Mouse (Mus musculus): ENCODE data around the gene 2310003L06Rik. TPM values are rescaled to one million over a fixed set of nuclear protein-coding genes. Genes with fewer than 3 reads are reported as not detected.
A peak's percentile ranks its signal among the peaks of the same experiment; 100 is the strongest.

2310003L06Rik gene
- polyA plus RNA-seq (2016; fragmentation: Nextera tagmentation; extraction: Ambion mirVana), result not detected in 2 replicates

DNA sequence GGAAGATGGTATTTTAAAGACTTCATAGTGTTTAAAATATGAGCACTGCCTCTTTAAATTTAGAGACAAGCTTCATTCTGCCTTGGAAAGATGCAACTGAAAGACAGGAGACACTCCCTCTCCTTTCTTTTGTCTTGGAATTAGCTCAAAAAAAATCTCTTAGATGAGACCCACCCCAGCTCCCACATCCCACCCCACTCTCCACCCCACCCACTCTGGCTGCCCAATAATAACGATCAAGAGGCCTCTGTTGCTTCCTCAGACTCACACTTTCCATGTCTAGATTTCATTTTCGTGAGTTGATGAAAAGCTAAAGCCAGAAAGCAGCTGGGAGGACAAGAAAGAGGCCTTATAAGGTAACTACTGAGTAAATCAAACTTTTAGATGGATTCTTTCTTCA is at the start of gene 2310003L06Rik, which contains the start of gene Gm28434:
Gene 2310003L06Rik (plus strand): TSS at position 259 of the 400 bp plus-strand sequence.
Gene Gm28434 (plus strand): TSS at position 317 of the 400 bp plus-strand sequence.
- Histone ChIP-seq H3K27me3 (replicated peaks; ENCODE audit: low read depth, poor library complexity, severe bottlenecking) (no peaks in the 10 kb centered on the region), H3K9me3 (no peaks in the 10 kb centered on the region), H3K4me1 (no peaks in the 10 kb centered on the region), H3K36me3 (replicated peaks) (no peaks in the 10 kb centered on the region), H3K4me3 (no peak within 1 kb of the TSS), H3K27ac (replicated peaks) (no peak within 1 kb of the TSS)
- DNase-seq (ENCODE audit: low spot score), result no peak
- 69% methylated on average over 2 of the region's 2 CpGs for WGBS

DNA sequence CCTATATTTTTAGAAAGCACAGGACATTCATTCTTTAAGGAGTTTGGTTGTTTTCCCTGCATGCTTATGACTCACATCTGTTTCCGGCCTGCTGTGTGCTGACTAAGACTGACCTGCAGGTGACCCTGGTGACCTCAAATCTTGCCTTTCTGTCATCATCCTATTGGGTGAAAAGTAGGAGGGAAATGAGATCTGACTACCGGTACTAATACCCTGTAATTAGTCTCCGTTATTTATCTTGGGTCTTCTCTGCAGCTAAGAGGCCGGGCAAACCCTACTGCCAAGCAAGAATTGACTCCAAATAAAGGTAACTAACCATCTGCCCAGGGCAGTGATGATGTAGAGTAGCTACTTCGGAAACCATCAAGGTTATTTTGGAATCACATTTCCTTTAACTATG is 43.9 kb upstream of the 2310003L06Rik start, which contains the start of gene Csn3:
Gene Csn3 (plus strand): TSS at position 208 of the 400 bp plus-strand sequence.
- peaks cover 21% of the 10 kb centered on the region for H3K4me1 ChIP-seq
- WGBS, result 14% methylated on average over 5 of the region's 5 CpGs
- H3K4me3 ChIP-seq, result no peak within 1 kb of the TSS
- peak; percentile 64 for DNase-seq (ENCODE audit: low spot score)
- H3K9me3 ChIP-seq, result no peaks in the 10 kb centered on the region
- H3K36me3 ChIP-seq (replicated peaks), result no peaks in the 10 kb centered on the region
- no peak within 1 kb of the TSS; the same call in 1 of the 2 replicates for H3K27ac ChIP-seq (replicated peaks)
- H3K27me3 ChIP-seq (replicated peaks; ENCODE audit: low read depth, poor library complexity, severe bottlenecking), result no peaks in the 10 kb centered on the region

DNA sequence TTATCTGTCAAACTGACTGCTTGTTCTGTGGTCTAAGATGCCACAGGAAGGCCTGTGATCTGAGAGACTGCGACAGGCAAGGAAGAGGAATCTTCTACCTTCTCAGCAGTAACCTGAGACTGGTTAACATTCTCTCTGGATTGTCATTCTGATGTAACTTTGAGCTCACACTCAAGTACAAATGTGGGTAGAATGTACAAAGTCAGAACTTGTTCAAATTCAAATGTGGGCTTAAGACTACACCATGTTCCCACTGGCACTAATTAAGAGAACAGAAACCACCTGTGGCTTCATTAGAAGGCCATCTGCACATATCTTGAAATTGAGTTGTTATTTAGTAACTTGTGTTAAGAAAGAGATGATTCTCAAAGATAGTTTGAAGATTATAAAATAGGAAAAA is 37.7 kb upstream of the 2310003L06Rik start:
- Histone ChIP-seq H3K9me3 (no peaks in the 10 kb centered on the region), H3K27me3 (replicated peaks; ENCODE audit: low read depth, poor library complexity, severe bottlenecking) (no peaks in the 10 kb centered on the region), H3K4me1 (no peaks in the 10 kb centered on the region), H3K36me3 (replicated peaks) (no peaks in the 10 kb centered on the region), H3K4me3 (no peak overlapping the region), H3K27ac (replicated peaks) (no peak overlapping the region)
- no peak for DNase-seq (ENCODE audit: low spot score)
- whole genome bisulfite sequencing, result 43% methylated on average over 1 of the region's 1 CpGs

DNA sequence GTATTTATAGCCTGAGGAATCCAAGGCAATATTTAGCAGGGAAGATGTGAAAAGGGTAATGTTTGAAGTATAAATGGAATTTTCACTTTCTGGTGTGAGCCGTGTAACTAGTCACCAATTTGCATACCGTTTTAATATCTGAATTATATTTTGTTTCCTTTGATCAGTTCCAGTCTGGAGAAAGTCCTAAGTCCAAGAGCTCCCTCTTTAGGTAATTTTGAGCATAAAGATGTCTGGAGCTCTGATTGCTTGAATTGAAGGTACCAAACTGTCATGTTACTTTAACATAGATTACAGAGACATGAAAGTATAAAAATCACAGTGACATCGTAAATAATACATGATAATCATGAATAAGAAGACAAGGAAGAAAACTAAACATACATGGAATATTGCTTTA is 28.5 kb upstream of the 2310003L06Rik start:
- H3K36me3 ChIP-seq (replicated peaks), result no peaks in the 10 kb centered on the region
- WGBS, result 52% methylated on average over 3 of the region's 3 CpGs
- no peak for DNase-seq (ENCODE audit: low spot score)
- no peaks in the 10 kb centered on the region for H3K27me3 ChIP-seq (replicated peaks; ENCODE audit: low read depth, poor library complexity, severe bottlenecking)
- no peaks in the 10 kb centered on the region for H3K9me3 ChIP-seq
- no peak overlapping the region for H3K27ac ChIP-seq (replicated peaks)
- H3K4me1 ChIP-seq, result no peaks in the 10 kb centered on the region
- H3K4me3 ChIP-seq, result no peak overlapping the region

DNA sequence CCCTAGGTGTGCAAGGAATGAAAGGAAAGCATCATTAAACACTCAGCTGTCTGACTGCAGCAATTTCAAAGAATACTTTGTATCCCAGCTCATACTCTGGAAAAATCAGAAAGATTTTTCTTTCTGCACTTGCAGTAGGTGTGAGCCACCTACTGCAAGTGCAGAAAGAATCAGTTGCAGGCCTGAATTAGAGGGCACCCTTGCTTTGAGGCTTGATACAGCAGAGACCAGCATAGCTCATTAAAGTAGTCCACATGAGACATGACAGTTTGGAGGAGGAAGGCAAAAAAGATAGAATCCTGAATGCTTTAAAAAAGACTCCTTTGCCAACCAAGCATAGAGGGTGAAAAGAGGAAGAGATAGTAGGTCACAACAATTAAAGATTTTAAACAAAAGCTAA is 26.7 kb upstream of the 2310003L06Rik start:
- Histone ChIP-seq H3K27ac (replicated peaks) (no peak overlapping the region), H3K9me3 (no peaks in the 10 kb centered on the region), H3K4me1 (no peaks in the 10 kb centered on the region), H3K4me3 (no peak overlapping the region), H3K27me3 (replicated peaks; ENCODE audit: low read depth, poor library complexity, severe bottlenecking) (no peaks in the 10 kb centered on the region), H3K36me3 (replicated peaks) (no peaks in the 10 kb centered on the region)
- DNase-seq (ENCODE audit: low spot score), result no peak

DNA sequence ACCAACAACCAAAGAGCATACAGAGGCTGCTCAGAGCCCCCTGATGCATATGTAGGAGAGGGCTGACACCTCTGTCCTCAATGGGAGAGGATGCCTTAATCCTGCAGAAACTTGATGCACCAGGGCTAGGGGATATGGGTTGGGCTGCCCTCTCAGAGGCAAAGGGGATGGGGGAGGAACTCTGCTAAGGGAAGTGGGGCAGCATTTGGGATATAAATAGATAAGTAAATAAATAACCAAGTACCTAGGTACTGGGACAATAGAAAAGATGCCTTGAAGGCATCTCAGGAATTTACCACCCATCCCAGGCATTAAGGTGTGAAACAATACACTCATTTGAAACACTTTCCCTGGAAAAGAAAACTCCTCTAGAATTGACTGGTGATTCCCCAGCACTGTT is 17.4 kb upstream of the 2310003L06Rik start:
- Histone ChIP-seq H3K27me3 (replicated peaks; ENCODE audit: low read depth, poor library complexity, severe bottlenecking) (no peaks in the 10 kb centered on the region), H3K36me3 (replicated peaks) (no peaks in the 10 kb centered on the region), H3K4me1 (no peaks in the 10 kb centered on the region), H3K27ac (replicated peaks) (no peak overlapping the region), H3K4me3 (no peak overlapping the region), H3K9me3 (no peaks in the 10 kb centered on the region)
- DNase-seq (ENCODE audit: low spot score), result no peak

DNA sequence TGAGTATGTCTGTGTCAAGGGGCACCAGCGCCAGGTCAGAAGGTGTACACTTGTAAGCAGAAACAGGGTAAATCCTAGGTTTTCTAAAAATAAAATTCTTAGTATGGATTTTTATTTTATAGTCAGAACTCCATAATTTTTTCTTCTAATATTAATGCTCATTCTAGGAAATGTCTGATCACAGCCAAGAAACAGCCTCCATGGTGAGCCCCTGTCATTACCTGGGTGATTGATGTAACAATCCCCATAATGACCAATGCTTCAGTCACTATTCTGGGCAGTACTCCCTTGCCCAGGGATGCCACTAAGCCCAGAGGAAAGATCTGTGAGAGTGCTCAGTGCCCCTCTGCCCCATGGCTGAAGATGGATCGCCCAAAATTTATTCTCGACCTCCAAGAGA is 9.9 kb downstream of the 2310003L06Rik start, which contains the start of gene Cabs1:
Gene Cabs1 (plus strand): TSS at position 301 of the 400 bp plus-strand sequence.
- no peak within 1 kb of the TSS for H3K27ac ChIP-seq (replicated peaks)
- WGBS, result 92% methylated on average over 3 of the region's 3 CpGs
- H3K36me3 ChIP-seq (replicated peaks), result no peaks in the 10 kb centered on the region
- no peaks in the 10 kb centered on the region for H3K4me1 ChIP-seq
- no peaks in the 10 kb centered on the region for H3K9me3 ChIP-seq
- DNase-seq (ENCODE audit: low spot score), result no peak
- H3K27me3 ChIP-seq (replicated peaks; ENCODE audit: low read depth, poor library complexity, severe bottlenecking), result no peaks in the 10 kb centered on the region
- H3K4me3 ChIP-seq, result no peak within 1 kb of the TSS

DNA sequence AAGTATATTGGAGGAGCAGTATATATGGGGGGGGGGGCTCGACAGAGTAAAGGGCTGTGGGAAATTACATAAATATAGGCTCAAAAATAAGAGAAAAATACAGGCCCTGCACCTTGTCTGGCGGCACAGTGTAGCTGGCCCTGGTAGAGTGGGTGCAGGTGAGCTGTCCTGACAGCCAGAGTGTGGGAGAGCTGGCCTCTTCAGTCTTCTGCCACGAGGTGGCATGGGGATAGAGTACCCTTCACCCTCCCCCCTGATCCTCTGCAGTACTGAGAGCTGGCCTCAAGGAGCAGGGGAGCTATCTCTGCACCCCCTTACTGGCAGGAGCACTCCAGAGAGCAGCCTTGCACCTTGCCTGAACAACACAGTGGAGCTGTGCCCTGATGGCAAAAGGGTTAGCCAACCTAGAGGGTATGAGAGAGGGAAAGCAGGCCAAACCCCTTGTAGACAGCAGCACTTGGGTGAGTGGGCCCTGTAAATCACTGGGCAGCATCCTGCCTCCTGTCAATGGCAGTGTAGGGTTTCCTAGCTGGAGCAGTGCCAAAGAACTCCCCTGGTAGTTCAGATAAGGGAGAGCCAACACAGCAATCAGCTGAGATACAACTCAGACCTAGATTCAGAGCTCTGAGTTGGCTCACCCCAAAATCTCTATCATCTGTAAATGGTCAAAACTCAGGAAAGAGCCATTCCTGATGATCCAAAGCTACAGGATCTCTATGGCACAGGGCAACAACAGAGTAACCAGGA is 13.4 kb downstream of the 2310003L06Rik start:
- Histone ChIP-seq H3K27me3 (replicated peaks; ENCODE audit: low read depth, poor library complexity, severe bottlenecking) (no peaks in the 10 kb centered on the region), H3K36me3 (replicated peaks) (no peaks in the 10 kb centered on the region), H3K4me1 (no peaks in the 10 kb centered on the region), H3K27ac (replicated peaks) (no peak overlapping the region), H3K4me3 (no peak overlapping the region), H3K9me3 (no peaks in the 10 kb centered on the region)
- 63% methylated on average over 3 of the region's 3 CpGs for WGBS
- no peak for DNase-seq (ENCODE audit: low spot score)

DNA sequence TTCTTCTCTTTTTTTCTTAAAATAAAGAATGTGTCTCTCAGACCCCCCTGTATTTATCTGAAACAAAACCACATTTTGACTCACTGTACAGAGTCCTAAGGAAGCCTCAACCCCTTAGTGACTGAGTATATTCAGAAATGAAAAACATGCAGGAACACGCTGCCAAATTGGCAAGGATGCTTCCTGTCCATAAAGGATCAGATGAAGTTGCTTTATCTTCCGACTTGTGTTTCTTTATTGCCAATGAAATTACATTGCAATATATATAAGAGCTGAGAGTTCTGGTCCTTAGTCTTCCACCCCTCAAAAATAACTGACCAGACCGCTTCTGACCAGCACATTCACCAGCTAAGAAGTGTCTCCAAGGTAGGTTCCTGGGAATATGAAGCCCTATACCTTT is 33.0 kb downstream of the 2310003L06Rik start, which contains the start of gene Smr3a:
Gene Smr3a (plus strand): TSS at position 301 of the 400 bp plus-strand sequence.
- no peak within 1 kb of the TSS for H3K27ac ChIP-seq (replicated peaks)
- DNase-seq (ENCODE audit: low spot score), result no peak
- no peaks in the 10 kb centered on the region for H3K4me1 ChIP-seq
- 89% methylated on average over 3 of the region's 3 CpGs for WGBS
- no peaks in the 10 kb centered on the region for H3K36me3 ChIP-seq (replicated peaks)
- no peaks in the 10 kb centered on the region for H3K27me3 ChIP-seq (replicated peaks; ENCODE audit: low read depth, poor library complexity, severe bottlenecking)
- no peak within 1 kb of the TSS for H3K4me3 ChIP-seq
- no peaks in the 10 kb centered on the region for H3K9me3 ChIP-seq

DNA sequence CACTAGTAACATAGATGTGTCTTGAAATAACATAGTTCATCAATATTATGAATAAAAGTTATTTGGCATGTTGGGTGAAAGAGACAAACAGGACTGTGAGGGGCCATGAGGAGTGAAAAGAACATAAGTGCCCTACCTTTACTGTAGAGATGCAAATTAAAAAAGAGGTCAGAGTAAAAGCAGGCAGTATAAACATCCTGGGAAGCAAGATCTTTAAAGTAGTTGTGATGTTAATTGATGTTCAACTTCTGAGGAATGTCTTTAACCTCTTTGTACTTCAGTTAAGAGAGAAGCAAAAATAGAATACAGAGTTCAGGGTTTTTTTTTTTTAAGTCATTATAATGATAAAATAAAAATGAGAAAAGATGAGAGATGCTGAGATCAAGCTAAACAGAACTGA is 36.0 kb downstream of the 2310003L06Rik start:
- H3K4me1 ChIP-seq, result no peaks in the 10 kb centered on the region

More for the DNA sequence above, 36.0 kb downstream of the 2310003L06Rik start:
- H3K27ac ChIP-seq (replicated peaks), result no peak overlapping the region
- H3K27me3 ChIP-seq (replicated peaks; ENCODE audit: low read depth, poor library complexity, severe bottlenecking), result no peaks in the 10 kb centered on the region
- no peaks in the 10 kb centered on the region for H3K36me3 ChIP-seq (replicated peaks)
- H3K4me3 ChIP-seq, result no peak overlapping the region
- no peak for DNase-seq (ENCODE audit: low spot score)
- no peaks in the 10 kb centered on the region for H3K9me3 ChIP-seq

Other genes starting within 250 kb of the 2310003L06Rik start
- gene Csn1s2a, start 194.9 kb upstream of the 2310003L06Rik start, polyA plus RNA-seq (2016; fragmentation: Nextera tagmentation; extraction: Ambion mirVana), result not detected in 2 replicates
- not detected in 2 replicates for gene Csn1s2b, start 161.4 kb upstream of the 2310003L06Rik start, polyA plus RNA-seq (2016; fragmentation: Nextera tagmentation; extraction: Ambion mirVana)
- not detected in 2 replicates for gene Prr27, start 143.8 kb upstream of the 2310003L06Rik start, polyA plus RNA-seq (2016; fragmentation: Nextera tagmentation; extraction: Ambion mirVana)
- not detected in 2 replicates for gene Odam, start 84.4 kb upstream of the 2310003L06Rik start, polyA plus RNA-seq (2016; fragmentation: Nextera tagmentation; extraction: Ambion mirVana)
- 3.0 and 3.1 TPM in 2 replicates for gene Csn3, start 43.9 kb upstream of the 2310003L06Rik start, polyA plus RNA-seq (2016; fragmentation: Nextera tagmentation; extraction: Ambion mirVana)
- not detected in 2 replicates for gene Gm28434, start 58 bp downstream of the 2310003L06Rik start, polyA plus RNA-seq (2016; fragmentation: Nextera tagmentation; extraction: Ambion mirVana)
- not detected in 2 replicates for gene Cabs1, start 10.0 kb downstream of the 2310003L06Rik start, polyA plus RNA-seq (2016; fragmentation: Nextera tagmentation; extraction: Ambion mirVana)
- not detected in 2 replicates for gene Smr3a, start 33.1 kb downstream of the 2310003L06Rik start, polyA plus RNA-seq (2016; fragmentation: Nextera tagmentation; extraction: Ambion mirVana)
- not detected in 2 replicates for gene Smr2, start 117.1 kb downstream of the 2310003L06Rik start, polyA plus RNA-seq (2016; fragmentation: Nextera tagmentation; extraction: Ambion mirVana)
- gene Gm11116, start 142.1 kb downstream of the 2310003L06Rik start, polyA plus RNA-seq (2016; fragmentation: Nextera tagmentation; extraction: Ambion mirVana), result not detected in 2 replicates
- gene Gm11115, start 184.6 kb downstream of the 2310003L06Rik start, polyA plus RNA-seq (2016; fragmentation: Nextera tagmentation; extraction: Ambion mirVana), result not detected in 2 replicates

All from embryonic facial prominence, embryonic 10.5 days (tissue).